Mouse (Mus musculus) MN1 (cell line): Measurements from ENCODE around the gene Etv5.
A peak's percentile ranks its signal among the peaks of the same experiment; 100 is the strongest.

Source experiments
- DNase-seq: peaks from one replicate; pipeline ENCODE4 v3.0.0-alpha.2; 2016; ENCODE audit warnings: low spot score

The Etv5 gene

DNA sequence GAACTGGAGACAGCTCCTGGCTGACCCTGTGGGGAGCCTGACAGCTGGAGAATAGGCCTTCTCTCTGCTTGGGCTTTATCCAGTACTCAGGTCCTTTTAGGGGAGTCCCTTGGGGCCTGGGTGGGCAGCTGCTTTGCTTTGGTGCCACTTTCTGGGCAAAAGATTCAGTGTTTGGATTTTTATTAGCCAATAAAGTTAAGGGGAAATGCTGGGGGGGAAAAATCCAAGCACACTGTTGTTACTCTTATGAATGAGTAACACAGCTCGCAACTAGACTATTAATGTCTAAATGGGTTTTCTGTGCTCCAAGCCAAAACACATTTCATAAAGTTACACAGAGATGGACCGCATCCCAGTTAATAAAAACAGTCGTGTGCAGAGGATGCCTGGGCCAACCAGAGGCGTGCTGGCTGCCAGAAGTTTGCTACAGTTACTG is 98.3 kb downstream of the Etv5 start:
- DNase-seq: peak; percentile 11

DNA sequence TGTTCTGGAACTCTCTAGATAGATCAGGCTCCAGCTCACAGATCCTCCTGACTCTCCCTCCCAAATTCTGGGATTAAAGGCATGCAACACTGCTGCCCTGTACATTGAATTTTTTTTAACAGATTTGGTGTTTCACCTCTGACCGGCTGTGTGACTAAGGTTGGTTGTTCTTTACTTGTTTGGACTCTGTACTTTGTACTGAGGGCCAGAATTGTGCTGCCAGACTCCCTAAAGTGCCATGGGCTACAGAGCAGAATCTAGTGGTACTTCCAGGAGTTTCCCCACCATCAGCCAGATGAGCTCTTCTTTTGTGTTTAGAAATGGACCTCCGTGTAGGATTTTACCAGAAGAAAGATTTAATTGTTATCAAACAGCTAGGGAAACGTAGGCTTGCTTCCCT is 103.7 kb downstream of the Etv5 start:
- no peak for DNase-seq
